Mouse (Mus musculus): ENCODE results near the gene Rpusd4. TPM values are rescaled to one million over a fixed set of nuclear protein-coding genes. Genes with fewer than 3 reads are reported as not detected.

The Rpusd4 gene
- 26.7 and 29.3 TPM in 2 replicates for polyA plus RNA-seq (2014; fragmentation: Nextera tagmentation; extraction: Ambion mirVana)

DNA sequence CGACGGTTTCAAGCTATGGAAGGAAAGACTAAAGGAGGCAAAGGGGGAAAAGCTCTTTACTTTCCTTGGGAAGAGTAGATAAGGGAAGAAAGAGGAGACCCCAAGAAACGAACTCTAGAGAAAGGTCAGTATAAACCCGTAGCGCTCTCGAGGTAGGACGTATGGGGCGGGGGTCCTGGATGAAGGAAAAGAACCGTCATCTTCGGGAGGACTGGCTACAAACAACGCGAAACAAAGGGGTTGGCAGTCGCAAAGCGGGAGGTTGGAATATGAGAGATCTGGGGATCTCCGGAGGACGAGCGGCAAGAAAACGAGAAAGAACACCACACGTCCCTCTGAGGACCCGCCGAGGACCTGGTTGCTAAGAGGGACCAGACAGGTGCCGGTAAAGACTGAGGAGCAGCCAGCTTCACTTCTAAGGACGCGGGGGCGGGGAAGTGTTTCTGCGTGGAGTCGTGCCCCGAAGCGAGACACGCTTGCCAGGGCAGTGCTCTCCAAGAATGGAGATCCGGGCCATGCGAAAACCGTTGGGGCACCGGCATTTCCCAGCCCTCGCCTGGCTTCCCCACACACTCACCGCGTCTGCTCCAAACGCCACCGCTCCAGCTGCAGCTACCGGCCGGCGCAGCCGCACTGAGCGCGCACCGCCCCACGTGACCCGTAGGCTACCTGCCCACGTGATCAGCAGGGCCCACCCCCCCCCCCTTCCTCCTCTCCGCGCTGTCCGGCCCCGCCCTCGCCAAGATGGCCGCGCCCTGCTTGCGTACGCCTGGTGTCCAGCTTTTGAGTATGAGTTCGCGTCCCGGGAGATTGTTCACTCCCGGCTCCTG lies at the start of gene Rpusd4, which contains the start of gene Fam118b:
Gene Rpusd4, plus strand, starts transcription at position 720 of the 830 bp plus-strand sequence.
Gene Fam118b, minus strand, starts transcription at position 660 of the 830 bp plus-strand sequence.
- no peaks in the 10 kb centered on the region for H3K9me3 ChIP-seq (ENCODE audit: control insufficient read depth, low read length)
- peaks cover 3% of the 10 kb centered on the region for H3K4me1 ChIP-seq (replicated peaks; ENCODE audit: control insufficient read depth, insufficient read depth, low read length)
- ATAC-seq (replicated peaks; ENCODE audit: low FRiP score) (peak; percentile 98), DNase-seq (ENCODE audit: low spot score) (peak; percentile 96)
- H3K4me3 ChIP-seq (ENCODE audit: low read depth, low read length) = peak within 1 kb of the TSS; percentile 51
- peak within 1 kb of the TSS; percentile 74 for H3K9ac ChIP-seq (ENCODE audit: low read length)
- no peaks in the 10 kb centered on the region for H3K27me3 ChIP-seq (ENCODE audit: control insufficient read depth, insufficient read depth, low read length)
- peaks cover 1% of the 10 kb centered on the region for H3K36me3 ChIP-seq (ENCODE audit: control insufficient read depth, insufficient read depth, low read length)
- H3K4me2 ChIP-seq (ENCODE audit: low read depth, low read length, severe bottlenecking) = peak within 1 kb of the TSS; percentile 91
- under 1% methylated on average over 61 of the region's 62 CpGs for WGBS
- H3K27ac ChIP-seq (ENCODE audit: low read depth, low read length) = no peak within 1 kb of the TSS

- Histone ChIP-seq H3K9me3 (ENCODE audit: control insufficient read depth, low read length) (no peaks in the 10 kb centered on the region), H3K27me3 (ENCODE audit: control insufficient read depth, insufficient read depth, low read length) (no peaks in the 10 kb centered on the region), H3K36me3 (ENCODE audit: control insufficient read depth, insufficient read depth, low read length) (peaks cover 24% of the 10 kb centered on the region), H3K4me2 (ENCODE audit: low read depth, low read length, severe bottlenecking) (no peak overlapping the region), H3K27ac (ENCODE audit: low read depth, low read length) (no peak overlapping the region), H3K4me3 (ENCODE audit: low read depth, low read length) (no peak overlapping the region), H3K4me1 (replicated peaks; ENCODE audit: control insufficient read depth, insufficient read depth, low read length) (no peaks in the 10 kb centered on the region), H3K9ac (ENCODE audit: low read length) (no peak overlapping the region)
- DNase-seq (ENCODE audit: low spot score) = no peak
- no peak for ATAC-seq (replicated peaks; ENCODE audit: low FRiP score)
- 85% methylated on average over 1 of the region's 1 CpGs for WGBS
Observed at GRCm38 (mm10) chr9:35217963-35218362, 49.7 kb upstream of the Rpusd4 start.

DNA sequence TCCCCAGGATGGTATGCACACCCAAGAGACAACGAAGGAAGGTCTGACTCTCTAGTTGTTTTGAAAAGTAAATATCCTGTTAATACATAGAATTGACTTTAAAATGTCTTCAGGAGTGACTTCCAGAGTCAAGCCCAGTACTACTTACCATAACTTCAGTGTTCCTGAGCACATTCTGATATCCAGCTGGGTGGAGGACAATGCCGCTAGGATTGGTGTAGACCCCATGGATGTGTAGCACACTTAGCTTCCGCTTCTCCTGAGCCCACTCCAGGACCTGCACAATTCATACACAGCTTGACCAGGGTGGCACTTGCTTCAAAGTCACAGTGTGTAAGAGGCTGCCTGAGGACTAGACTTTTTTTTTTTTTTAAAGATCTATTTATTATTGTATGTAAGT lies 44.2 kb upstream of the Rpusd4 start:
- no peaks in the 10 kb centered on the region for H3K27me3 ChIP-seq (ENCODE audit: control insufficient read depth, insufficient read depth, low read length)
- 93% methylated on average over 3 of the region's 3 CpGs for WGBS
- DNase-seq (ENCODE audit: low spot score) (no peak), ATAC-seq (replicated peaks; ENCODE audit: low FRiP score) (no peak)
- no peak overlapping the region for H3K4me2 ChIP-seq (ENCODE audit: low read depth, low read length, severe bottlenecking)
- H3K27ac ChIP-seq (ENCODE audit: low read depth, low read length) = no peak overlapping the region
- no peak overlapping the region for H3K4me3 ChIP-seq (ENCODE audit: low read depth, low read length)
- H3K9me3 ChIP-seq (ENCODE audit: control insufficient read depth, low read length) = no peaks in the 10 kb centered on the region
- no peaks in the 10 kb centered on the region for H3K4me1 ChIP-seq (replicated peaks; ENCODE audit: control insufficient read depth, insufficient read depth, low read length)
- peaks cover 8% of the 10 kb centered on the region; the same call in 1 of the 2 replicates for H3K36me3 ChIP-seq (ENCODE audit: control insufficient read depth, insufficient read depth, low read length)
- no peak overlapping the region for H3K9ac ChIP-seq (ENCODE audit: low read length)

DNA sequence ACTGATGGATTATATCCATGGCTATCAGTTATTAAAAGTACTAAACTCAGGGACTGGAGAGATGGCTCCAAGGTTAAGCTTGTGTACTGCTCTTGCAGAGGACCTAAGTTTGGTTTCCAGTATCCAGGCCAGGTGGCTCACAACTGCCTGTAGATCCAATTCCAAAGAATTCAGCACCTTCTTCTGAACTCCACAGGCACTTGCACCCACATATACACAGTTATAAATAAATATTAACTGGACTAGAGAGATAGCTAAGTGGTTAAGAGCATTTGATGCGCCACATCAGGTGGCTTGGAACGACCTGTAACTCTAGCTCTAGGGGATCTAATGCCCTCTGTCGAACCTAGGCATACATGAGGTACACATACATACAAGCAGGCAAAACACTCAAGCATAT lies 39.0 kb upstream of the Rpusd4 start:
- Histone ChIP-seq H3K27ac (ENCODE audit: low read depth, low read length) (no peak overlapping the region), H3K4me2 (ENCODE audit: low read depth, low read length, severe bottlenecking) (no peak overlapping the region), H3K9me3 (ENCODE audit: control insufficient read depth, low read length) (no peaks in the 10 kb centered on the region), H3K4me3 (ENCODE audit: low read depth, low read length) (no peak overlapping the region), H3K9ac (ENCODE audit: low read length) (no peak overlapping the region), H3K4me1 (replicated peaks; ENCODE audit: control insufficient read depth, insufficient read depth, low read length) (no peaks in the 10 kb centered on the region), H3K27me3 (ENCODE audit: control insufficient read depth, insufficient read depth, low read length) (no peaks in the 10 kb centered on the region), H3K36me3 (ENCODE audit: control insufficient read depth, insufficient read depth, low read length) (peaks cover 3% of the 10 kb centered on the region; the same call in 1 of the 2 replicates)
- WGBS = 90% methylated on average over 3 of the region's 3 CpGs
- DNase-seq (ENCODE audit: low spot score) = no peak
- ATAC-seq (replicated peaks; ENCODE audit: low FRiP score) = no peak

- H3K27ac ChIP-seq (ENCODE audit: low read depth, low read length) = no peak overlapping the region
- no peaks in the 10 kb centered on the region for H3K27me3 ChIP-seq (ENCODE audit: control insufficient read depth, insufficient read depth, low read length)
- no peaks in the 10 kb centered on the region for H3K9me3 ChIP-seq (ENCODE audit: control insufficient read depth, low read length)
- peaks cover 3% of the 10 kb centered on the region; the same call in 1 of the 2 replicates for H3K36me3 ChIP-seq (ENCODE audit: control insufficient read depth, insufficient read depth, low read length)
- no peak for ATAC-seq (replicated peaks; ENCODE audit: low FRiP score)
- H3K4me2 ChIP-seq (ENCODE audit: low read depth, low read length, severe bottlenecking) = no peak overlapping the region
- no peak overlapping the region for H3K4me3 ChIP-seq (ENCODE audit: low read depth, low read length)
- whole genome bisulfite sequencing = 66% methylated on average over 3 of the region's 3 CpGs
- no peaks in the 10 kb centered on the region for H3K4me1 ChIP-seq (replicated peaks; ENCODE audit: control insufficient read depth, insufficient read depth, low read length)
- no peak for DNase-seq (ENCODE audit: low spot score)
- no peak overlapping the region for H3K9ac ChIP-seq (ENCODE audit: low read length)
Observed at GRCm38 (mm10) chr9:35235996-35236395, 31.7 kb upstream of the Rpusd4 start.

DNA sequence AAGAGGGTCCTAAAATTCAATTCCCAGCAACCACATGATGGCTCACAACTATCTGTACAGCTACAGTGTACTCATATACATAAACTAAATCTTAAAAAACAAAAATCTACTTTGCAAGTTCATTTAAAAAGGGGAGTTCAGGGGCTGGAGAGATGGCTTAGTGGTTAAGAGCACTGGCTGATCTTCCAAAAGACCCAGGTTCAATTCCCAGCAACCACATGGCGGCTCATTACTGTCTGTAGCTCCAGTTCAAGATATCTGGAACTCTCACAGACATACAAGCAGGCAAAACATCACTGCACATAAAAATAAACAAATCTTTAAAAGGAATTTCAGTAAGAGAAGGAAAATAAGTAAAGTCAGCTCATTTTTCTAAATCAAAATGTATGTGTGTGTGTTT lies 29.3 kb upstream of the Rpusd4 start:
- Histone ChIP-seq H3K27ac (ENCODE audit: low read depth, low read length) (no peak overlapping the region), H3K9ac (ENCODE audit: low read length) (no peak overlapping the region), H3K4me3 (ENCODE audit: low read depth, low read length) (no peak overlapping the region), H3K4me1 (replicated peaks; ENCODE audit: control insufficient read depth, insufficient read depth, low read length) (no peaks in the 10 kb centered on the region), H3K9me3 (ENCODE audit: control insufficient read depth, low read length) (no peaks in the 10 kb centered on the region), H3K4me2 (ENCODE audit: low read depth, low read length, severe bottlenecking) (no peak overlapping the region), H3K27me3 (ENCODE audit: control insufficient read depth, insufficient read depth, low read length) (no peaks in the 10 kb centered on the region), H3K36me3 (ENCODE audit: control insufficient read depth, insufficient read depth, low read length) (no peaks in the 10 kb centered on the region)
- ATAC-seq (replicated peaks; ENCODE audit: low FRiP score) = no peak
- WGBS = 90% methylated on average over 1 of the region's 1 CpGs
- DNase-seq (ENCODE audit: low spot score) = no peak

DNA sequence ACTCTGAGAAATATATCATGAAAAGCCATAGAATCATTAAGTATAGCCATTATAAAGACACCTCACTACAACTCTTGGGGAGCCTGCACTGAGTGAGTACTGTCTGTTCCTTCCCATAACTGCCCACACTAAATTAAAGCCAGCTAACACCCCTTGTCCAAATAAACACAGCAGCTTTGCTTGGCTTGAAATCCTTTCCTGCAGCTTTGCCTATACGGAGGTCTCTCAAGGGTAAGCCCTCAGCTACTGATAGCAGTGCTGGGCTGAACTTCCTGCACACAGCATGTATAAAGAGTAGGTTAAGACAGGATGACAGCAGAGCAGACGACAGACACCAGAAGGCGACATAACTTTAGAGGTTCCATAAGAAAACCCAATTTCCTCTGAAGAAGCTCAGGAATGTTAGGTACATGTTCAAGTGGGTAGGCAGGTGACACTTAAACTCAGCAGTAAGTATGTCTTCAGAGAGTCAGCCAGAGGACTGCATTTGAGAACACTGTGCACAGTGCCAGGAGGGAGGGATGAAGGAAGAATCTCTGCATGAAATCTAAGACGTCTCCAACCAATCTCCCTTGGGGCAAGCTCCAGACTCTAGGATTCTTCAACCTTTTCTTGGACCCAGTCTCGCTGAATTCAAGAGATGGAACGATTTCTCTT lies 28.6 kb upstream of the Rpusd4 start:
- WGBS = 85% methylated on average over 6 of the region's 6 CpGs
- Histone ChIP-seq H3K9me3 (ENCODE audit: control insufficient read depth, low read length) (no peaks in the 10 kb centered on the region), H3K4me1 (replicated peaks; ENCODE audit: control insufficient read depth, insufficient read depth, low read length) (no peaks in the 10 kb centered on the region), H3K4me3 (ENCODE audit: low read depth, low read length) (no peak overlapping the region), H3K4me2 (ENCODE audit: low read depth, low read length, severe bottlenecking) (no peak overlapping the region), H3K36me3 (ENCODE audit: control insufficient read depth, insufficient read depth, low read length) (no peaks in the 10 kb centered on the region), H3K27ac (ENCODE audit: low read depth, low read length) (no peak overlapping the region), H3K27me3 (ENCODE audit: control insufficient read depth, insufficient read depth, low read length) (no peaks in the 10 kb centered on the region), H3K9ac (ENCODE audit: low read length) (no peak overlapping the region)
- DNase-seq (ENCODE audit: low spot score) (no peak), ATAC-seq (replicated peaks; ENCODE audit: low FRiP score) (no peak)

DNA sequence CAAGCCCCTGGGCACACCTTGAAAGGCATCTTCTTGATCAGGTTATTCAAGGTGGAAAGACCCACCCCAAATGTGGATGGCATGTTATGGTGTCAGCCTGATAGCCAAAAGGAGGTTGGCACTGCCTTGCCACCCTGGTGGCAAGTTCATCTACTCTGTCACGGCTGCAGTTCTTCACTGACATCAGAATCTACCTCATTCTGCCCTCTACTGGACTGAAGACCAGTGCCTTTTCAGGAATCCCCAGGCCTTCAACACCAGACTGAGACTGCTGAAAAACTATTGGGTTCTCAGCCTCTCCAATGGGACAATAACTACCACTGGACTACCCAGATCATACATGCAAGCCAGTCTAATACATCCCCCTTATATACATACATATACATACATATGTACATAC lies 27.9 kb upstream of the Rpusd4 start:
- no peaks in the 10 kb centered on the region for H3K4me1 ChIP-seq (replicated peaks; ENCODE audit: control insufficient read depth, insufficient read depth, low read length)
- 89% methylated on average over 1 of the region's 1 CpGs for WGBS
- no peak overlapping the region for H3K4me3 ChIP-seq (ENCODE audit: low read depth, low read length)
- H3K27ac ChIP-seq (ENCODE audit: low read depth, low read length) = no peak overlapping the region
- no peaks in the 10 kb centered on the region for H3K36me3 ChIP-seq (ENCODE audit: control insufficient read depth, insufficient read depth, low read length)
- no peak overlapping the region for H3K9ac ChIP-seq (ENCODE audit: low read length)
- H3K27me3 ChIP-seq (ENCODE audit: control insufficient read depth, insufficient read depth, low read length) = no peaks in the 10 kb centered on the region
- no peak overlapping the region for H3K4me2 ChIP-seq (ENCODE audit: low read depth, low read length, severe bottlenecking)
- DNase-seq (ENCODE audit: low spot score) (no peak), ATAC-seq (replicated peaks; ENCODE audit: low FRiP score) (no peak)
- no peaks in the 10 kb centered on the region for H3K9me3 ChIP-seq (ENCODE audit: control insufficient read depth, low read length)

Data from forebrain, embryonic 11.5 days (tissue).